Mouse (Mus musculus): ENCODE results near the gene Pm20d1.

DNA sequence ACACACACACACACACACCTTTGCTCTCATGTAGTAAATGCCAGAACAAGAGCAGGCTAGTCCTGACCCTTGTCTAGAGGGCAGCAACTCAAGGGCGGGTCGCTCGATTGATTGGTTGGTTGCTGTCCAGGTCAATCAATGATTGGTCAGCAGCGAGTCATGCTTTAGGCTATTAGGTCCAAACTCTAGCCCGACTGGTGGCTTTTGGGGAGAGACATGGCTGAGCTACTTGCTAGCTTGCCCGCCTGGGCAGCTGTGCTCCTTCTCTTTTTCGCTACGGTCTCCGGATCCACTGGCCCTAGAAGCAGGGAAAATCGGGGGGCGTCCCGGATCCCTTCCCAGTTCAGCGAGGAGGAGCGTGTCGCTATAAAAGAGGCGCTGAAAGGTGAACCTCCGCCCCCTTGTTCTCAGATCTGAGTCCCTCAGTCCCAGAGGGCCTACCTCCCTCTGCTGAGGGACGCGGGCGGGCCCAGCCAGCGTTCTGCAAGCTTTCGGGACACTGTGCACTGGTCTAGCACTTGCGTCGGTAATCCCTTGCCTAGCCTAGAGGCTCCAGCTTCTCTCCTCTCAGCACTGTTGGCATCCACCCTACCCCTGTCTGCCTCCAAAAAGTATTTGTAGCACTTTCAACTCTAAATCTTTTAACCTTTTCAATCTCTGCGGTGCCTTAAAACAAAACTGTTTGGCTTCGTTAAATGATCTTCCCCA is at the start of gene Pm20d1:
- TF ChIP-seq MAX (IDR thresholded peaks at IDR 0.05; ENCODE audit: low read depth) (no peak), POLR2AphosphoS2 (IDR thresholded peaks at IDR 0.05; ENCODE audit: insufficient read length, low read depth) (no peak), POLR2A (IDR thresholded peaks at IDR 0.05; ENCODE audit: insufficient read length, low read depth) (no peak), CEBPB (IDR thresholded peaks at IDR 0.05; ENCODE audit: insufficient read depth, poor library complexity, severe bottlenecking) (no peak)
